Mouse (Mus musculus) midbrain, postnatal 0 days (tissue): ENCODE data around the gene Unc5c. TPM values are rescaled to one million over a fixed set of nuclear protein-coding genes. Genes with fewer than 3 reads are reported as not detected.

Experiments
- ATAC-seq: fragments of 200-750 bp; cut with Nextera tagmentation; 2 replicates; pipeline ENCODE4 v1.8.0; 2017; ENCODE audit warnings: moderate number of reproducible peaks, mild to moderate bottlenecking, moderate TSS enrichment, moderate library complexity; ENCODE audit not compliant: low FRiP score
- DNase-seq: peaks from one replicate; pipeline ENCODE4 v3.0.0-alpha.2; 2015; ENCODE audit warnings: low spot score
- H3K27ac ChIP-seq: fragments of 300-500 bp; sonication (generic); 2 replicates; pipeline ENCODE4 v1.5.1; 2014; ENCODE audit warnings: low read depth, mild to moderate bottlenecking, low read length, mixed read lengths
- H3K27me3 ChIP-seq: fragments of 300-500 bp; sonication (generic); 2 replicates; pipeline ENCODE4 v1.6.1; 2014; ENCODE audit warnings: low read length, control low read depth, mixed read lengths; ENCODE audit not compliant: insufficient read depth
- H3K36me3 ChIP-seq: fragments of 300-500 bp; sonication (generic); 2 replicates; pipeline ENCODE4 v1.6.1; 2014; ENCODE audit warnings: low read length, control low read depth, mixed read lengths; ENCODE audit not compliant: insufficient read depth
- H3K4me1 ChIP-seq: fragments of 300-500 bp; sonication (generic); 2 replicates; pipeline ENCODE4 v1.6.1; 2014; ENCODE audit warnings: mild to moderate bottlenecking, control low read depth, antibody characterized with exemption, low read length, mixed read lengths; ENCODE audit not compliant: insufficient read depth
- H3K4me2 ChIP-seq: fragments of 300-500 bp; sonication (generic); 2 replicates; pipeline ENCODE4 v1.6.1; 2014; ENCODE audit warnings: low read depth, mild to moderate bottlenecking, low read length, mixed read lengths; ENCODE audit not compliant: poor library complexity, severe bottlenecking
- H3K4me3 ChIP-seq: fragments of 300-500 bp; sonication (generic); 2 replicates; pipeline ENCODE4 v1.5.1; 2014; ENCODE audit warnings: low read depth, mild to moderate bottlenecking, low read length, moderate library complexity
- H3K9ac ChIP-seq: fragments of 300-500 bp; sonication (generic); replicated peaks from 2 replicates; pipeline ENCODE4 v1.6.1; 2014; ENCODE audit warnings: mild to moderate bottlenecking, low read length, moderate library complexity, mixed read lengths; ENCODE audit not compliant: poor library complexity, severe bottlenecking
- H3K9me3 ChIP-seq: fragments of 300-500 bp; sonication (generic); 2 replicates; pipeline ENCODE4 v1.6.1; 2016; ENCODE audit warnings: low read length, control low read depth
- CTCF ChIP-seq: IDR thresholded peaks from 2 replicates; pipeline ENCODE4 v1.5.1; 2016; ENCODE audit warnings: antibody characterized with exemption, mild to moderate bottlenecking
- WGBS: fragments of 180-500 bp; shearing (Covaris S2); extraction: QIAGEN DNeasy Blood & Tissue Kit; methylation state at CpG from one replicate; pipeline ENCODE4 v1.1.7; 2014; 5-methylcytosine and 5-hydroxymethylcytosine counted together
- polyA plus RNA-seq: library from polyadenylated mRNA; unstranded; fragments of >200 nt; fragmentation: Nextera tagmentation; extraction: Ambion mirVana; gene quantifications from 2 replicates; pipeline ENCODE4 v1.2.1, GENCODE M21; 2015
- total RNA-seq: library from RNA; depleted of rRNA; stranded (reverse); fragments of >200 nt; gene quantifications from 2 replicates; pipeline ENCODE4 v1.2.3, GENCODE M21; 2014

Gene Unc5c
- total and polyA plus RNA-seq, 2 experiments from 2014 or later = 10.4 to 44.4 TPM

GRCm38 (mm10) chr3:141469338-141469737, 4.3 kb downstream of the Unc5c start:
- Histone ChIP-seq H3K4me2 (peak overlapping the region; percentile 73), H3K4me1 (peaks cover 6% of the 10 kb centered on the region; the same call in 1 of the 2 replicates), H3K9ac (no peak overlapping the region), H3K36me3 (no peaks in the 10 kb centered on the region), H3K9me3 (no peaks in the 10 kb centered on the region), H3K27me3 (no peaks in the 10 kb centered on the region), H3K4me3 (peak overlapping the region; percentile 12; the same call in 1 of the 2 replicates), H3K27ac (no peak overlapping the region)
- TF ChIP-seq CTCF = peak; percentile 75
- DNase-seq (peak; percentile 69), ATAC-seq (no peak)
- 56% methylated on average over 2 of the region's 2 CpGs for WGBS

- no peak overlapping the region for H3K4me3 ChIP-seq
- H3K27me3 ChIP-seq = no peaks in the 10 kb centered on the region
- TF ChIP-seq CTCF = peak; percentile 40
- no peak overlapping the region for H3K27ac ChIP-seq
- H3K36me3 ChIP-seq = no peaks in the 10 kb centered on the region
- H3K4me1 ChIP-seq = no peaks in the 10 kb centered on the region
- no peaks in the 10 kb centered on the region for H3K9me3 ChIP-seq
- ATAC-seq (no peak), DNase-seq (no peak)
- 81% methylated on average over 5 of the region's 5 CpGs for WGBS
- H3K4me2 ChIP-seq = no peak overlapping the region
- H3K9ac ChIP-seq = no peak overlapping the region
Observed at GRCm38 (mm10) chr3:141473205-141473604, 8.2 kb downstream of the Unc5c start.

GRCm38 (mm10) chr3:141475389-141475788, 10.4 kb downstream of the Unc5c start:
- no peaks in the 10 kb centered on the region for H3K9me3 ChIP-seq
- no peak overlapping the region for H3K9ac ChIP-seq
- no peak for TF ChIP-seq CTCF
- H3K4me3 ChIP-seq = no peak overlapping the region
- H3K4me2 ChIP-seq = no peak overlapping the region
- ATAC-seq (no peak), DNase-seq (no peak)
- no peak overlapping the region for H3K27ac ChIP-seq
- H3K36me3 ChIP-seq = no peaks in the 10 kb centered on the region
- no peaks in the 10 kb centered on the region for H3K4me1 ChIP-seq
- no peaks in the 10 kb centered on the region for H3K27me3 ChIP-seq
- 89% methylated on average over 5 of the region's 5 CpGs for WGBS

GRCm38 (mm10) chr3:141475919-141476318, 10.9 kb downstream of the Unc5c start:
- Histone ChIP-seq H3K27ac (no peak overlapping the region), H3K9ac (no peak overlapping the region), H3K4me1 (no peaks in the 10 kb centered on the region), H3K4me2 (no peak overlapping the region), H3K4me3 (no peak overlapping the region), H3K27me3 (no peaks in the 10 kb centered on the region), H3K9me3 (no peaks in the 10 kb centered on the region), H3K36me3 (no peaks in the 10 kb centered on the region)
- TF ChIP-seq CTCF = no peak
- no peak for DNase-seq
- ATAC-seq = no peak
- WGBS = 76% methylated on average over 6 of the region's 6 CpGs

- Histone ChIP-seq H3K27me3 (no peaks in the 10 kb centered on the region), H3K9ac (no peak overlapping the region), H3K4me2 (no peak overlapping the region), H3K36me3 (no peaks in the 10 kb centered on the region), H3K27ac (no peak overlapping the region), H3K4me1 (no peaks in the 10 kb centered on the region), H3K4me3 (no peak overlapping the region), H3K9me3 (no peaks in the 10 kb centered on the region)
- ATAC-seq (no peak), DNase-seq (peak; percentile 70)
- 60% methylated on average over 3 of the region's 3 CpGs for WGBS
- TF ChIP-seq CTCF = no peak
Observed at GRCm38 (mm10) chr3:141476670-141477069, 11.7 kb downstream of the Unc5c start.

GRCm38 (mm10) chr3:141482465-141482864, 17.4 kb downstream of the Unc5c start:
- Histone ChIP-seq H3K27me3 (no peaks in the 10 kb centered on the region), H3K9me3 (no peaks in the 10 kb centered on the region), H3K4me1 (no peaks in the 10 kb centered on the region), H3K36me3 (no peaks in the 10 kb centered on the region), H3K4me2 (no peak overlapping the region), H3K27ac (no peak overlapping the region), H3K4me3 (no peak overlapping the region), H3K9ac (no peak overlapping the region)
- DNase-seq = no peak
- no peak for ATAC-seq
- 91% methylated on average over 4 of the region's 4 CpGs for WGBS
- TF ChIP-seq CTCF = no peak
